Mouse (Mus musculus) liver, postnatal 0 days (tissue): ENCODE measurements around the gene Ppp1r16b. TPM values are rescaled to one million over a fixed set of nuclear protein-coding genes. Genes with fewer than 3 reads are reported as not detected.

Source experiments
- ATAC-seq: fragments of 200-750 bp; cut with Nextera tagmentation; 2 replicates; pipeline ENCODE4 v1.8.0; 2017; ENCODE audit warnings: mild to moderate bottlenecking, moderate library complexity
- DNase-seq: peaks from one replicate; pipeline ENCODE4 v3.0.0-alpha.2; 2016
- H3K27ac ChIP-seq: fragments of 300-500 bp; sonication (generic); 2 replicates; pipeline ENCODE4 v1.5.1; 2014; ENCODE audit warnings: antibody characterized with exemption, moderate library complexity, mild to moderate bottlenecking, low read depth
- H3K27me3 ChIP-seq: fragments of 300-500 bp; sonication (generic); 2 replicates; pipeline ENCODE4 v1.6.1; 2014; ENCODE audit warnings: low read length, control low read depth, mixed read lengths; ENCODE audit not compliant: insufficient read depth
- H3K36me3 ChIP-seq: fragments of 300-500 bp; sonication (generic); replicated peaks from 2 replicates; pipeline ENCODE4 v1.6.1; 2014; ENCODE audit warnings: mild to moderate bottlenecking, control low read depth, low read length, moderate library complexity, mixed read lengths; ENCODE audit not compliant: insufficient read depth
- H3K4me1 ChIP-seq: fragments of 300-500 bp; sonication (generic); 2 replicates; pipeline ENCODE4 v1.6.1; 2014; ENCODE audit warnings: antibody characterized with exemption, mild to moderate bottlenecking, control low read depth; ENCODE audit not compliant: insufficient read depth
- H3K4me2 ChIP-seq: fragments of 300-500 bp; sonication (generic); 2 replicates; pipeline ENCODE4 v1.6.1; 2014; ENCODE audit warnings: low read depth, mild to moderate bottlenecking, low read length, moderate library complexity, mixed read lengths
- H3K4me3 ChIP-seq: fragments of 300-500 bp; sonication (generic); 2 replicates; pipeline ENCODE4 v1.5.1; 2014; ENCODE audit warnings: low read depth, low read length
- H3K9ac ChIP-seq: fragments of 300-500 bp; sonication (generic); replicated peaks from 2 replicates; pipeline ENCODE4 v1.6.1; 2014; ENCODE audit warnings: mild to moderate bottlenecking, moderate library complexity
- H3K9me3 ChIP-seq: fragments of 300-500 bp; sonication (generic); 2 replicates; pipeline ENCODE4 v1.6.1; 2016; ENCODE audit warnings: mild to moderate bottlenecking, control low read depth, low read length, mixed read lengths
- CTCF ChIP-seq: sonication (generic); IDR thresholded peaks from 2 replicates; pipeline ENCODE4 v1.5.1; 2016; ENCODE audit warnings: antibody characterized with exemption, low read depth
- EP300 ChIP-seq: IDR thresholded peaks from 2 replicates; pipeline ENCODE4 v1.6.1; 2016; ENCODE audit warnings: antibody characterized with exemption, low read depth, mild to moderate bottlenecking
- WGBS: fragments of 180-500 bp; shearing (Covaris S2); extraction: QIAGEN DNeasy Blood & Tissue Kit; methylation state at CpG from one replicate; pipeline ENCODE4 v1.1.7; 2014; ENCODE audit not compliant: insufficient replicate concordance; 5-methylcytosine and 5-hydroxymethylcytosine counted together
- polyA plus RNA-seq: library from polyadenylated mRNA; unstranded; fragments of >200 nt; fragmentation: Nextera tagmentation; extraction: Ambion mirVana; gene quantifications from 2 replicates; pipeline ENCODE4 v1.2.1, GENCODE M21; 2015

The Ppp1r16b gene
- polyA plus RNA-seq, 1 experiment from 2014 or later = 2.9 TPM

DNA sequence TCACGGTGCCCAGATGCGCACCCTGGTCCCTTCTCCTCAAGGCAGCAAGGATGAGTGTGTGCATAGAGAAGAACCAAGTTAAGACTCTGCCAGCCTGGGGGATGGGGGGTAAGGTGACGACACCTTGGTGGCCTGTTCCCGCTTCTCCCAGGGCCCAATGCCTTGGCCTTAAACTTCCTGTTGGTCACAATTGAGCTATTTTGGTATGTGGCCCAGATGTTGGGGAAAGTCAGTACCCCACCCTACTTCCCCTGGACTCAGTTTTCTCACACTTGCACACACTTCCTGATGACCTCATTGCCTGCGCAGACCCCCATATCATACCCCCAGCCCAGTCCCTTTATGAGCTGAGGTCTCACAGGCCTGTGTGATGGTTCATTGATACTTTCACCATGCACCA lies 23.9 kb downstream of the Ppp1r16b start:
- H3K9me3 ChIP-seq = no peaks in the 10 kb centered on the region
- TF ChIP-seq CTCF (no peak), EP300 (no peak)
- peaks cover 7% of the 10 kb centered on the region for H3K4me1 ChIP-seq
- WGBS = 70% methylated on average over 5 of the region's 5 CpGs
- no peaks in the 10 kb centered on the region for H3K27me3 ChIP-seq
- ATAC-seq = no peak
- no peak overlapping the region for H3K27ac ChIP-seq
- H3K9ac ChIP-seq = no peak overlapping the region
- no peaks in the 10 kb centered on the region for H3K36me3 ChIP-seq
- DNase-seq = no peak
- H3K4me2 ChIP-seq = no peak overlapping the region
- H3K4me3 ChIP-seq = no peak overlapping the region

DNA sequence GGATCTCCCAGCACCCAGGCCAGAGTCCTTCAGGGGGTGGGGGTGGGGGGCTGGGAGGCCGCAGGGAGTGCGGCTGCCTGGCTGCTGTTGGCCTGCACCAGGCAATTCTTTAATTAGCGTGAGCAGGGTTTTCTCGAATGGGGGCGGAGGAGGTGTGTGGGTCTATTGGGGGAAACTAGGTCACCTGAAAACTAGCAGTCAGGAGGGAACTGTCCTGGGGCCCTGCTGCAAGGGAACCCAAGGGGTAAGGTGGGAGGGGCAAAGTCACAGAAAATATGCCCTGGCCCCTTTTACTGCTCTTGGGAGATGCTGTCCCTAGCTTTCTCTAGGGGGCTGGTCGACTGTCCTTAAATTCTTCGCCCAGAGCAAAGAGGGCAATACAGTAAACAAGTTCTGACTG lies 24.4 kb downstream of the Ppp1r16b start:
- no peak for DNase-seq
- H3K9ac ChIP-seq = no peak overlapping the region
- no peak overlapping the region for H3K4me3 ChIP-seq
- no peak overlapping the region for H3K27ac ChIP-seq
- no peaks in the 10 kb centered on the region for H3K27me3 ChIP-seq
- H3K9me3 ChIP-seq = no peaks in the 10 kb centered on the region
- H3K4me2 ChIP-seq = no peak overlapping the region
- H3K4me1 ChIP-seq = peaks cover 7% of the 10 kb centered on the region
- ATAC-seq = no peak
- WGBS = 54% methylated on average over 7 of the region's 7 CpGs
- no peaks in the 10 kb centered on the region for H3K36me3 ChIP-seq
- TF ChIP-seq CTCF = no peak
- no peak for TF ChIP-seq EP300

DNA sequence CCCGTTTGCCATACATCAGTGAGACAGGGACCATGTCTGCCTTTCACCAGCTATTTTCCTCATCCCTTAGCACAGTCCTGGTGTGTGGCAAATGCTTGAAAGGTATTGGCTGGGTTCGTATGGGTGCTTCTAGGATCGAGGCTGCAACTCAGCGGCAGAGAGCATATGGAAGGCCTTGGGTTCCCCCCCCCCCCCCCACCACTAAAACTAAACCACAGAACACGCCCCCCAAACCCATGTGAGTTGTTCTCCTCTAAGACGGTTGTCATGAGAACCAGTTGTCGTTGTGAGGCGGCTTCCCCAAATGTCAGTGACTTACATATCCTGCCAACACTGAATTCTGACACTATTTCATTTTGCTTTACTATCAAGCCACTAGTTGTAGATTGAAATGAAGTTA lies 24.9 kb downstream of the Ppp1r16b start:
- Histone ChIP-seq H3K27me3 (no peaks in the 10 kb centered on the region), H3K36me3 (no peaks in the 10 kb centered on the region), H3K4me1 (peaks cover 7% of the 10 kb centered on the region), H3K27ac (no peak overlapping the region), H3K4me3 (no peak overlapping the region), H3K9ac (no peak overlapping the region), H3K4me2 (no peak overlapping the region), H3K9me3 (no peaks in the 10 kb centered on the region)
- no peak for TF ChIP-seq CTCF
- no peak for TF ChIP-seq EP300
- DNase-seq = no peak
- 33% methylated on average over 8 of the region's 8 CpGs for WGBS
- no peak for ATAC-seq

DNA sequence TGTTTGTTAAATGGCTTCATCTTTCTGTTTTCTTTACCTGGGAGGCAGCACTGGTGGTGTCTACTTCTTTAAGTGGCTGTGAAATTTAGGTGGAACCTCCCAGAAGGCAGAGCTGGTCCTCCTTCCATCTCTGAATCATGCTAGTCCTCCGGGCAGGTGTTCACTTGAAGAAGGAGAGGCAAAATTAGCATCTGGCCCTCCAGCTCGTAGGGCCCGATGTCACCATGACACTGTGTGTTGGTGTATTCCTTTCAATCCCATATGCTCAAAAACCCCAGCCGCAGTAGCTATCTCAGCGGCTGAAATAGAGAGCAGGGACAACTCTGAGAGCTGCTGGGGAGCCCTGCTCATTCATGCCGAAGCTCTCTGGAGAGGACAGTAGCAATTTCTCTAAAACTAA lies 27.0 kb downstream of the Ppp1r16b start:
- no peak overlapping the region for H3K9ac ChIP-seq
- H3K27me3 ChIP-seq = no peaks in the 10 kb centered on the region
- no peak overlapping the region for H3K4me3 ChIP-seq
- no peak overlapping the region for H3K27ac ChIP-seq
- no peak for ATAC-seq
- H3K4me2 ChIP-seq = no peak overlapping the region
- no peak for TF ChIP-seq CTCF
- TF ChIP-seq EP300 = no peak
- no peak for DNase-seq
- peaks cover 7% of the 10 kb centered on the region for H3K4me1 ChIP-seq
- WGBS = 73% methylated on average over 6 of the region's 6 CpGs
- no peaks in the 10 kb centered on the region for H3K36me3 ChIP-seq
- no peaks in the 10 kb centered on the region for H3K9me3 ChIP-seq

DNA sequence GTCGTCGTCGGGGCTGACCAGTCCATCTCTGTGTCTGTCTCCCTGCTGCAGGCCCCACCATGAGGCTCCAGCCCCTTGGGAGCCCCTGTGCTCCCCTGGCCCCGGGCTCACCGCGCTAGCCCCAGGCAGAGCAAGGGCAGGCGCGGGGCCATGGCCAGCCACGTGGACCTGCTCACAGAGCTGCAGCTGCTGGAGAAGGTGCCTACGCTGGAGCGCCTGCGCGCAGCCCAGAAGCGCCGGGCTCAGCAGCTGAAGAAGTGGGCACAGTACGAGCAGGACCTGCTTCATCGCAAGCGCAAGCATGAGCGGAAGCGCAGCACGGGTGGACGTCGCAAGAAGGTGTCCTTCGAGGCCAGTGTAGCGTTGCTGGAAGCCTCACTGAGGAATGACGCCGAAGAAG lies 30.6 kb downstream of the Ppp1r16b start:
- TF ChIP-seq EP300 (no peak), CTCF (no peak)
- Histone ChIP-seq H3K4me2 (no peak overlapping the region), H3K9me3 (no peaks in the 10 kb centered on the region), H3K36me3 (no peaks in the 10 kb centered on the region), H3K4me1 (no peaks in the 10 kb centered on the region), H3K9ac (no peak overlapping the region), H3K27me3 (no peaks in the 10 kb centered on the region), H3K4me3 (no peak overlapping the region), H3K27ac (no peak overlapping the region)
- ATAC-seq = no peak
- WGBS = 86% methylated on average over 27 of the region's 27 CpGs
- DNase-seq = no peak

DNA sequence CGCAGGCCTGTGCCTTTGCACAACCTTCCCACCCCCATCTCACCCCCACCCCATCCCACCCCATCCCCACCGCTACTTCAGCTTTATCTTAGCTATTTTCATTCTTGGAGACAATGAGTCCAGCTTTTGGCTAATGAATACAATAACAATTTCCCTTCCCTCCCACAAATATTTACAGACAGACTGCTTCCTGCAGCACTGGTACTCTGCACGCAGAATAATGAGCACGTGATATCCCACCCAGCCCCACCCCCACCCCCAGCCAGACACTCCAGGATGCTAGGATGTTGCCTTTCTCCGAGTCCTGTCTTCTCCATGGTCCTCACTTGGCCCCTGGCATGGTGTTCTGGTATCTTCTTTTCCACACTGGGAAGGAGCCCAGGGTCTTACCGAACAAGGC lies 31.3 kb downstream of the Ppp1r16b start:
- Histone ChIP-seq H3K27ac (no peak overlapping the region), H3K4me1 (no peaks in the 10 kb centered on the region), H3K9ac (no peak overlapping the region), H3K4me3 (no peak overlapping the region), H3K9me3 (no peaks in the 10 kb centered on the region), H3K4me2 (no peak overlapping the region), H3K36me3 (no peaks in the 10 kb centered on the region), H3K27me3 (no peaks in the 10 kb centered on the region)
- 80% methylated on average over 6 of the region's 6 CpGs for WGBS
- no peak for DNase-seq
- no peak for ATAC-seq
- TF ChIP-seq EP300 (no peak), CTCF (no peak)

DNA sequence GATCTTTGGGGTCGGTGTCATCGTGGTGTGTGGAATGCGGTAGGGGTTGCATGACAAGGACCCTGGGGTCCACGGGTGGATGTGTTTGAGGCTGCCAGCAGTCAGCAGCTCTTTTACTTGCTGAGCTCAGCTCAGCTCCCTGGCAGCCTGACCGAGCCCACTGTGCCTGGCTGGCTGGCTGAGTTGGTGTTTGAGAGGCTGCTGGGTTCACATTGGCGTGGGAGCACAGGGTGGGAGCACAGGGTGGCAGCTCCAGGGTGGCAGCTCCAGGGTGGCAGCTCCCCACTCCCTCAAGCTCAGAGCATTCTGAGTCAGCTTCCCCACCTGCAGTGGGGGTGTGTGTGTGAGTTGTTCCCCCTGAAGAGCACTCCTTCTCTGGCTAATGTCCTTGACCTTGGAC lies 34.7 kb downstream of the Ppp1r16b start:
- no peaks in the 10 kb centered on the region for H3K9me3 ChIP-seq
- no peaks in the 10 kb centered on the region for H3K4me1 ChIP-seq
- 73% methylated on average over 6 of the region's 6 CpGs for WGBS
- no peak overlapping the region for H3K9ac ChIP-seq
- H3K36me3 ChIP-seq = no peaks in the 10 kb centered on the region
- DNase-seq (no peak), ATAC-seq (no peak)
- no peak overlapping the region for H3K4me2 ChIP-seq
- no peaks in the 10 kb centered on the region for H3K27me3 ChIP-seq
- no peak overlapping the region for H3K27ac ChIP-seq
- H3K4me3 ChIP-seq = no peak overlapping the region
- TF ChIP-seq EP300 (no peak), CTCF (no peak)
